Mouse (Mus musculus): ENCODE measurements at regions not wholly inside any gene's neighbourhood (a gene's known extent, or its start where the extent isn't known, plus 50 kb on each side); places are given as distances from the start of the nearest gene placed in this dataset.

DNA sequence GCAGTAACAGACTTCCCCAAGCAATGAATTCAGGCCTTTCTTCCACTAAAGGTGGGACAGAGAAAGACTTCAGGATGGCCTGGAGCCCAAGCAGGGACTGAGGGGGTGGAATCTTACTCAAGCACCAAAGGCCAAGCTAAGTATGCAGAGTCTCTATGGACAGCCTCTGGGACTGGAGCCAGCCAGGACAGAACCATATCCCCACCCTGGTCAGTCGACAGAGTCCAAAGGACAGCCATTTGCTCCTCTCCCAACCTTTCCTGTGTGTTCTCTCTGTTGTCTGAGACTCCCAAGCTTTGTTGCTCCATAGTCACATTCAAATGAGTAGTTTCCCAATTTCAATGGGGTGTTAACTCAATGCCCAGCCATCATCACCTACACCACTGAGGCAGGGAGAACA lies 372.3 kb downstream of the Gm49356 start:
- TF ChIP-seq POLR2A (IDR thresholded peaks at IDR 0.05; ENCODE audit: borderline replicate concordance, insufficient read depth, low read length) (no peak), CTCF (IDR thresholded peaks at IDR 0.05; ENCODE audit: borderline replicate concordance, insufficient read depth, low read depth, low read length) (no peak)
